Mouse (Mus musculus): ENCODE data around the gene Desi2. TPM values are rescaled to one million over a fixed set of nuclear protein-coding genes. Genes with fewer than 3 reads are reported as not detected.
A peak's percentile ranks its signal among the peaks of the same experiment; 100 is the strongest.
"Not testable (repeated sequence)": the region's sequence is repeated elsewhere in the genome, so short reads cannot be mapped to it uniquely, and the experiment has no call there.

The Desi2 gene
- polyA plus RNA-seq, 2 experiments: 3.7 to 6.2 TPM

GRCm38 (mm10) chr1:178291716-178292115 is 104.5 kb downstream of the Desi2 start:
- no peaks in the 10 kb centered on the region for H3K4me1 ChIP-seq (replicated peaks; ENCODE audit: control insufficient read depth in 2 of 2, insufficient read depth in 2 of 2, low read length in 1 of 2)
- no peak overlapping the region for H3K9ac ChIP-seq (replicated peaks)
- no peak overlapping the region for H3K27ac ChIP-seq
- no peak for DNase-seq (ENCODE audit: low read depth in 3 of 3, low spot score in 3 of 3)
- 54% methylated on average over 3 of the region's 3 CpGs for WGBS (ENCODE audit: insufficient replicate concordance)
- TF ChIP-seq EP300 (IDR thresholded peaks at IDR 0.05; ENCODE audit: low read depth): no peak
- TF ChIP-seq CTCF (IDR thresholded peaks at IDR 0.05; ENCODE audit: low read depth): no peak
- no peak overlapping the region for H3K4me3 ChIP-seq (ENCODE audit: insufficient read depth in 1 of 2, low read depth in 2 of 2, low read length in 2 of 2)
- H3K27me3 ChIP-seq (ENCODE audit: control insufficient read depth, insufficient read depth, low read length): no peaks in the 10 kb centered on the region
- ATAC-seq (ENCODE audit: insufficient read depth): no peak
- no peak overlapping the region for H3K4me2 ChIP-seq (ENCODE audit: low read depth)
- no peaks in the 10 kb centered on the region for H3K9me3 ChIP-seq (ENCODE audit: control insufficient read depth, low read length)
- H3K36me3 ChIP-seq (replicated peaks; ENCODE audit: control insufficient read depth, insufficient read depth, low read depth): no peaks in the 10 kb centered on the region

- 82% methylated on average over 1 of the region's 1 CpGs for WGBS (ENCODE audit: insufficient replicate concordance)
- ATAC-seq (ENCODE audit: insufficient read depth): no peak
Observed at GRCm38 (mm10) chr1:178294051-178294450, 106.8 kb downstream of the Desi2 start.

GRCm38 (mm10) chr1:178301261-178301660 is 114.0 kb downstream of the Desi2 start:
- H3K9ac ChIP-seq (replicated peaks); DNase-seq (ENCODE audit: low read depth in 3 of 3, low spot score in 3 of 3); H3K4me2 ChIP-seq (ENCODE audit: low read depth); H3K4me3 ChIP-seq (ENCODE audit: insufficient read depth in 1 of 2, low read depth in 2 of 2, low read length in 2 of 2); H3K9me3 ChIP-seq (ENCODE audit: control insufficient read depth, low read length); H3K27ac ChIP-seq; H3K27me3 ChIP-seq (ENCODE audit: control insufficient read depth, insufficient read depth, low read length); ATAC-seq (ENCODE audit: insufficient read depth); H3K36me3 ChIP-seq (replicated peaks; ENCODE audit: control insufficient read depth, insufficient read depth, low read depth); H3K4me1 ChIP-seq (replicated peaks; ENCODE audit: control insufficient read depth in 2 of 2, insufficient read depth in 2 of 2, low read length in 1 of 2): not testable (repeated sequence)
- 65% methylated on average over 2 of the region's 2 CpGs for WGBS (ENCODE audit: insufficient replicate concordance)

More at GRCm38 (mm10) chr1:178294051-178294450, 106.8 kb downstream of the Desi2 start:
- no peak overlapping the region for H3K9ac ChIP-seq (replicated peaks)
- no peaks in the 10 kb centered on the region for H3K4me1 ChIP-seq (replicated peaks; ENCODE audit: control insufficient read depth in 2 of 2, insufficient read depth in 2 of 2, low read length in 1 of 2)
- DNase-seq (ENCODE audit: low read depth in 3 of 3, low spot score in 3 of 3): no peak
- TF ChIP-seq EP300 (IDR thresholded peaks at IDR 0.05; ENCODE audit: low read depth): no peak
- no peak for TF ChIP-seq CTCF (IDR thresholded peaks at IDR 0.05; ENCODE audit: low read depth)
- H3K9me3 ChIP-seq (ENCODE audit: control insufficient read depth, low read length): no peaks in the 10 kb centered on the region
- H3K4me3 ChIP-seq (ENCODE audit: insufficient read depth in 1 of 2, low read depth in 2 of 2, low read length in 2 of 2): no peak overlapping the region
- no peaks in the 10 kb centered on the region for H3K27me3 ChIP-seq (ENCODE audit: control insufficient read depth, insufficient read depth, low read length)
- H3K36me3 ChIP-seq (replicated peaks; ENCODE audit: control insufficient read depth, insufficient read depth, low read depth): no peaks in the 10 kb centered on the region
- no peak overlapping the region for H3K4me2 ChIP-seq (ENCODE audit: low read depth)
- no peak overlapping the region for H3K27ac ChIP-seq

- peak; percentile 82 for TF ChIP-seq CTCF (IDR thresholded peaks at IDR 0.05; ENCODE audit: low read depth)
- TF ChIP-seq EP300 (IDR thresholded peaks at IDR 0.05; ENCODE audit: low read depth): no peak
- H3K27me3 ChIP-seq (ENCODE audit: control insufficient read depth, insufficient read depth, low read length): no peaks in the 10 kb centered on the region
- peak in 2 of 3 experiments; percentile 38 to 58 for DNase-seq (ENCODE audit: low read depth in 3 of 3, low spot score in 3 of 3)
- H3K9me3 ChIP-seq (ENCODE audit: control insufficient read depth, low read length): no peaks in the 10 kb centered on the region
- no peak overlapping the region for H3K4me2 ChIP-seq (ENCODE audit: low read depth)
- 16% methylated on average over 3 of the region's 3 CpGs for WGBS (ENCODE audit: insufficient replicate concordance)
- ATAC-seq (ENCODE audit: insufficient read depth): no peak
- H3K4me3 ChIP-seq (ENCODE audit: insufficient read depth in 1 of 2, low read depth in 2 of 2, low read length in 2 of 2): no peak overlapping the region
- H3K27ac ChIP-seq: no peak overlapping the region
- no peak overlapping the region for H3K9ac ChIP-seq (replicated peaks)
- H3K36me3 ChIP-seq (replicated peaks; ENCODE audit: control insufficient read depth, insufficient read depth, low read depth): no peaks in the 10 kb centered on the region
- no peaks in the 10 kb centered on the region for H3K4me1 ChIP-seq (replicated peaks; ENCODE audit: control insufficient read depth in 2 of 2, insufficient read depth in 2 of 2, low read length in 1 of 2)
Observed at GRCm38 (mm10) chr1:178303425-178303824, 116.2 kb downstream of the Desi2 start.

Other genes starting within 250 kb of the Desi2 start
- gene Catspere2, start 204.0 kb upstream of the Desi2 start, polyA plus RNA-seq (2012; rRNA removed): not detected in 2 replicates
- gene Catspere2, start 204.0 kb upstream of the Desi2 start, polyA plus RNA-seq (2014; fragmentation: Nextera tagmentation; extraction: Ambion mirVana): 0.06 TPM in 1 of 2 replicates, not detected in the other
- gene Cox20, start 131.7 kb downstream of the Desi2 start, polyA plus RNA-seq (2012; rRNA removed): 42.4 and 42.9 TPM in 2 replicates
- gene Cox20, start 131.7 kb downstream of the Desi2 start, polyA plus RNA-seq (2014; fragmentation: Nextera tagmentation; extraction: Ambion mirVana): 97.3 and 107 TPM in 2 replicates
- gene Hnrnpu, start 150.4 kb downstream of the Desi2 start, polyA plus RNA-seq (2012; rRNA removed): 86.5 and 191 TPM in 2 replicates
- 165 and 201 TPM in 2 replicates for gene Hnrnpu, start 150.4 kb downstream of the Desi2 start, polyA plus RNA-seq (2014; fragmentation: Nextera tagmentation; extraction: Ambion mirVana)
- 0.19 and 0.64 TPM in 2 replicates for gene Efcab2, start 218.7 kb downstream of the Desi2 start, polyA plus RNA-seq (2012; rRNA removed)
- 3.5 and 4.3 TPM in 2 replicates for gene Efcab2, start 218.7 kb downstream of the Desi2 start, polyA plus RNA-seq (2014; fragmentation: Nextera tagmentation; extraction: Ambion mirVana)

Measured in liver, embryonic 14.5 days (tissue).